Mouse (Mus musculus) cerebellum, postnatal 4 days (tissue): Measurements from ENCODE around the gene Mta1.

Experiments
- DNase-seq, 2 experiments: peaks; one replicate each; pipeline ENCODE4 v3.0.0; 2022; ENCODE audit warnings: low spot score in 2 of 2, mixed read lengths in 1 of 2

Gene Mta1

GRCm38 (mm10) chr12:113148381-113149035 lies 50.4 kb downstream of the Mta1 start:
- no peak for DNase-seq

- DNase-seq, result no peak
Observed at GRCm38 (mm10) chr12:113149341-113149740, 51.3 kb downstream of the Mta1 start.

DNA sequence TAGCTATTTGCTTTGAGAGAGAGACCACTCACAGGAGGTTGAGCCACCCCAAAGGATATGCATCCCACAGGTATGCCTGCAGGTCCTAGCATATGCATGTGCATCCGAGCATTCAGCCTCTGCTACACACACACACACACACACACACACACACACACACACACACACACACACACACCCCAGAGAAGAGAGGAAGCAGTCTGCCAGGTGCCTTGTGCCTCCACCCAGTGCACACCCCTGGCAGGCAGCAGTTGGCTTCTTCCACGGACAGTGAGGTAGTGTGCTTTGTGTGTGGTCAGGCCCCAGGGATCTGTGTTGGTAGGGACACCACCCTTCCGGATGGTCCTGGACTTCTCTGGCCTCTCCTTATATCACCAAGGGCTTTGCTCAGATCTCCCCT lies 51.8 kb downstream of the Mta1 start:
- DNase-seq, result no peak

GRCm38 (mm10) chr12:113150591-113150990 lies 52.5 kb downstream of the Mta1 start:
- DNase-seq, result no peak

DNA sequence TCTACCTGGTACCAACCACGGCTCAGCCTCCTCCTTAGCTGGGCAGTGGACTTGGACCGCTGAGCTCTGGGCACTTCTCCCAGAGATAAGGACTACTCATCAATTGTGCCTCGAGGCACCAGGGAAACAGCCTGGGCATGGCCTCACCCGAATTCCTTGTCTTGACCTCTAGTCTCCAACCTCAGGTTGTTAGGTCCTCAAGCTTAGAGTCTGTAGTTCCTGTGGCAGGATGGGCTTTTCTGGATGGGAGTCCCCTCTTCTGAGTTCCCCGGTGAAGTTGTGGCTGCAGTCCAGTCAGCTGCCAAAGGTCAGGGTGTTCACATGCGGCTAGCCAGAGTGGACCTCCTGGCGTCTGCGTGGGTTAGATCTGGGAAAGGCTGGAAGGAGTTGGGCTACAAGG lies 53.0 kb downstream of the Mta1 start:
- no peak for DNase-seq

DNA sequence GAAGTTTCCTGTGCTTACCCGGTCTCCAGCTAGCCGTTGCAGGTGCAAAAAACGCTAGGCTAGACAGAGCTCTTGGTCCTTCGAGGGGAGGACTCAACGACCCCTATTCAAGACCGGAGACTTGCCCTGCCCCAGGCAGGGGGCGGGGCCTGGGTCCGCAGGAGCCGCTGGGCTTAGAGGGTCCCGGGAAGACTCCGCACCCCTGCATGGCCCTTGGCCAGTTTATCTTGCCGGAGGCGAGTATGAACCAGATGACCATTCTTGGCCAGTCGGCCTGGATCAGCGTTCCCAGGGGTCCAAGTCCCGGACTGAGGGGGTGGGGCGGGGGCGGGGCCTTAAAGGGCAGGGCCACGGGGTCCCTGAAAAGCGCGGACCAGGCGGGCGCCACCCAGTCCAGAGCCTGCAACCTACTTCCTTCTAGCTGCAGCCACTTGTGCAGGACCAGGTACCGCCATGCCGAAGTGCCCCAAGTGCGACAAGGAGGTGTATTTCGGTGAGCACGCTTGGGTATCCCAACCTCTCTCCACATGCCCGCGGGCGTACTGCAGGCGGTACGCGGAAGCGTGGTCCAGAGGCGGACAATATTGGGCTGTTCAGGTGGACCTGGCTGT lies 53.7 kb downstream of the Mta1 start:
- DNase-seq, result no peak

- DNase-seq, result no peak
Observed at GRCm38 (mm10) chr12:113152272-113152661, 54.2 kb downstream of the Mta1 start.

DNA sequence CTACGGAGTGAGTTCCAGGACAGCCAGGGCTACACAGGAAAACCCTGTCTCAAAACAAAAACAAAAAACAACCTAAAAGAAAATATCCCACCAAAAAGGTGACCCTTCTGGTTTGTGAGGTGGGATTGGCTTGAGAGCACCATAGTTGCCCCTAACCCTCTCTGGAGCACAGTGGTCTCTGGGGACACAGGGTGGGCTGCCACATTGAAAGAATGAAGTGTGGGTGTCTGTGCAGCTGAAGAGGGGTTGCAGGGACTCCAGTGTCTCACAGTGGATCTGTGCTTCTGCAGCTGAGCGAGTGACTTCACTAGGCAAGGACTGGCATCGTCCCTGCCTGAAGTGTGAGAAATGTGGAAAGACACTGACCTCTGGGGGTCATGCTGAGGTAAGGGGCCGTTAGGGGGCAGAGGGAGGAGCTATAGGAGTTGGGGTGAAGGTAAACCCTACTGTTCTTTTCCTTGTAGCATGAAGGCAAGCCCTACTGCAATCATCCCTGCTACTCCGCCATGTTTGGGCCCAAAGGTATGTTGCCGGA lies 55.0 kb downstream of the Mta1 start:
- DNase-seq, result no peak

DNA sequence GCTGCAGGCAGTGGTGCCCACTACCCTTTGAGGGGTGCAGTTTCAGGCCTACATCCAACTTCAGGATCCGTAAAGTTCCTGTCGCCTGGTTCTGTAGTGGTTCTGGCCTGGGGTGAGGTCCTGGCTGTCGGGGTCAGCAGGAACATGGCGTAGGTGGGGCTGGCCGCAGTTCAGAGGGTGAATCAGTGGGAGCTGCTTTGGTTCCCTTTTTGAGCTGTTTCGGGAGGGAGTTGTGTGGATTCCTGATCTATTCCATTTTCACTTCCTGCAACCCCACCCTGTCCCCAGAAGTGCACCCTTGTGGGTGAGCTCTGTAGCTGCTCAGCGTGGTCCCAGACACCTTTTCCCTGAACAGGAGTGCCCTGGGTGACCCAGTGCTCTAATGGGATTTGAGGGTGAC lies 55.9 kb downstream of the Mta1 start:
- no peak for DNase-seq

DNA sequence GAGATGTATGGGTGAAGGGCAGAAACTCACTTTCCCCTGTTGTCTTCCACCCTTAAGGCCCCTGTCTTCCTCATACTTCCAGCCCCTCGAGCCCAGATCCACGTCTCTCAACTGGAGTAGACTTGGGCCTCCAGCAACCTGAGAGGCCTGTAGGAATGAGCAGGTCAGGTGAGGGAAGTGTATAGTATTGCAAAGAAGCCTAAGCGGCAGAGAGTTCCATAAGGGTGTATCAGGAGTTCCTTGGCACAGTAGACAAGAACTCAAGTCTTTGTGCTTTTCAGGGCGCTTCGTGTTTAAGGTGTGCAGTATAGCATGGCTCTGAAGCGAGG lies 56.6 kb downstream of the Mta1 start:
- DNase-seq, result no peak

- peak in 1 of 2 experiments; percentile 40 for DNase-seq
Observed at GRCm38 (mm10) chr12:113155076-113155771, 57.1 kb downstream of the Mta1 start.

DNA sequence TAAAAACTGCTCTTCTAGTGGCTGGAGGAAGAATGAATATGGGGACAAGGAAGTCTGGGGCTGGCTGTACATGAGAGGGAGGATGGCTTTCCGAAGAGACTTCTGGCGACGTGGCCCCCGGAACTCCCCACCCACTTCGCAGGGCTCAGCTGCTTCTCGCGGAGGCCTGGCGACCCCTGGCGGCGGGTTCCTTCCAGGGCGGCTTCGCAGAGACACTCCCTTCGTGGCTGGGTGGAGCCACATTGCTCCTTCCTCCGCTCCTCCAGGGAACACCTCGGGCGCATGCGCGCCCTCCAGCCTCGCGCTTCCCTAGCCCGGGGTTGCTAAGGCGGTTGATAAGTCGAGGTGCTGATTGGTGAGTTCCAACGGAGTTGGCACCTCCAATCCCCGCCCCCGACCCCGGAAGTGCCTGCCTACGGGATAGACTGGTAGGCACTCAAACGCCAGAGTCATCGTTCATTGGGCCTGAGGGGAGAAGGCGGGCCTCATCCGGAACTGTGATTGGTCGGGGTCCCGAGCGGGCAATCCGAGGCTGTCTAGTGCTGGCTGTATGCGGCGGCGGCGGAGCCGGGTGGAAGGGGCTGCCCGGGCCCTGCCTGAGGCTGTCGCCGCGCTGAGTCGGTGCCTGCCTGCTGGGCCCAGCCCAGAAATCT lies 57.9 kb downstream of the Mta1 start, which contains the start of gene Tedc1:
TSS of gene Tedc1 (plus strand) at position 535 of the 653 bp plus-strand sequence.
- peak; percentile 99 to 100 for DNase-seq

DNA sequence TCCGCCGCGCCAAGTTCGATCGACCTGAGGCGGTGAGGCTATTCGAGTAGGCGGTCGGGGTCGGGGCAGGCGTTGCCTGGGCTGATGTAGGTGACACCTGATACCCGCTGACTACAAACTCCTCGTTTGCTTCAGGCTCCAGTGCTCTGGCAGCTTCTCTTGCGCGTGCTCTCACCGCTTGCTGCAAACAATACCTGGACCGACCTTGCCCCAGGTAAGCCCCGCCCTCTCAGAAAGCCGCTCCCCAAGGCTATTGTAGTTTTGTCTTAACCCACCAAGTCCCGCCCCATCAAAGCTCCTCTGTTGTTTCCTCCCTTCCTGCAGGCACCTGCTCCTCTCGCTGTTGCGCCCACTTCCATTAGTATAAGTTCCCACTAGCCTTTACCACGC lies 58.5 kb downstream of the Mta1 start:
- DNase-seq, result no peak

- peak in 1 of 2 experiments; percentile 44 for DNase-seq
Observed at GRCm38 (mm10) chr12:113157002-113157401, 58.9 kb downstream of the Mta1 start.

- no peak for DNase-seq
Observed at GRCm38 (mm10) chr12:113157521-113157920, 59.4 kb downstream of the Mta1 start.

DNA sequence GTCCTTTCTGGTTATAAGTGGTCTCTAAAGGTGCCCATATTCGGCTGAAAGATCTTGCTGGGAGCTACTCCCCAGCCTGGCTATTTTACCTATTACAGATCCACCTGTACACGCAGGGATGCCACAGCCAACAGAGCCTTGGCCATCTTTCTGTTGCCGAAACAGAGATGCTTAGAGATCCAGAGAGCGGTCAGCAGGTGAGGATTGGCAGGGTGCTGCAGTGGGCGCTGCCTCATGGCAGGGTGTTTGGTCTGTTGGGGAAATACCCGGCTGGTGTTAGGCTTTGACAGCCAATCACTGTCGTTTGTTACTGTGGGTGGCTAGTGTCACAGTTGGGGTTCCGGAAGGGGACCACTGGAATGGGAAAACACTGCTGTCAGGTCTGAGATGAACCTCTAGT lies 59.9 kb downstream of the Mta1 start:
- no peak for DNase-seq

- DNase-seq, result peak in 1 of 2 experiments; percentile 37
Observed at GRCm38 (mm10) chr12:113163561-113164006, 65.5 kb downstream of the Mta1 start.

DNA sequence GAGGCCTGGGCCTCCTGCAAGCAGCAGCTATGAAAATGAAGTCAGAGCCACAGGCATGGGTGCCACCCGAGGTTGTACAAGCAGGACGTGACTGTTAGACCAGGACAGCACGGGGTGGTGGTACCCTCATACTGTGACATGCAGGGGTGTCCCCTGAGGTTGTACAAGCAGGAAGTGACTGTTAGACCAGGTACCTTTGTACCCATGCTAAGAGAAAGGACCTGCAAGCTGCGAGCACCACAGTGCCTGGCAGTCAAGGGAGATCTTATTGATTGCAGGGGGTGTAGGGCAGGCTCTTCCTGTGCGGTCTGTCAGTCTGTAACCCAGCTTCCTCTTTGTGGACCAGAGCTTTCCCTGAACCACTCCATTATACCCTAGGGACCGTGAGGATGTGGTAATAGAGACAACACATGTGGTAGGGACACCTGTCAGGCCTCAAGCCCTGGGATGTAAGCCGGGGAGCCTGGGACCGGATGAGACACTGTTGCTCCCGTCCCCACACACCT lies 70.0 kb downstream of the Mta1 start:
- DNase-seq, result no peak

DNA sequence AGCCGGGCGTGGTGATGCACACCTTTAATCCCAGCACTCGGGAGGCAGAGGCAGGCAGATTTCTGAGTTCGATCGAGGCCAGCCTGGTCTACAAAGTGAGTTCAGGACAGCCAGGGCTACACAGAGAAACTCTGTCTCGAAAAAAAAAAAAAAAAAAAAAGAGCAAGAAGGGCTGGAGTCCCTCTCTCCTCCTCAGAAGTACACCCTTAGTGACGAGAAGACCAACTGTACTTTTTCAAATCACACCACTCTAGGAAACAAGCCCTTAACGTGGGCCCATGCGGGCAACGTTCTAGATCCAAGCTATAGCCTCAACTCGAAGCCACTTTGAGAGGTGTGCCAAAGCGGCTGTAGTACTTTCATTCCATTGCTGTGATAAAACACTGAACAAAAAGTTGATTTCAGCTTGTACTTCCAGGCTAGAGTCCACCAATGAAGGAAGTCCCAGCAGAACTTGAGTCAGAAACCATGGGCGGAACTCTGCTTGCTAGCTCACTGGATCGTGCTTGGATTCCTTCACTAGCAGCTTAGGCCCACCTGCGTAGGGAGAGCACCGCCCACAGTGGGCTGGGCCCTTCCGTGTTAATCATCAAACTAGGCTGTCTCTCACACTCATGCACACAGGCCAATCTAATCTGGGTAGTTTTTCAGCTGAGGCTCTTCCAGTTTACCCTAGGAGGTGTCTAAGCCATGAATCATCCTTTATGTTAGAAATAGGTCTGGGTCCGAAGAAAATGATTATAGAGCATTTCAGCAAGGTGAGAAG lies 79.1 kb downstream of the Mta1 start:
- DNase-seq, result no peak

DNA sequence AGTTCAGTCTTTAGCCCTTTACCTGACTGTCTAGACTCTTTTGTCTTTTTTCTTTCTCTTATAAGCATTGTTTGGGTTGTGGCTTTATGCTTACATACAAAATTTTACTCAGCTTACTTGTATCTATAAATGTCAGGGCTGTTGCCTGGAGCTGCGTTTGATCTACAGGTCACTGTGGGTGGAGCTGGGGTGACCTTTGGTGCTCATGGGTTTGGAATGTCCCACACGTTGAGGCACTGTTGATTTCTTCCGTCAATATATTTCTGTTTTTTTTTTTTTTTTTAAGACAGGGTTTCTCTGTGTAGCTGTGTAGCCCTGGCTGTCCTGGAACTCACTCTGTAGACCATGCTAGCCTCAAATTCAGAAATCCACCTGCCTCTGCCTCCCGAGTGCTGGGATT lies 82.9 kb downstream of the Mta1 start:
- no peak for DNase-seq

DNA sequence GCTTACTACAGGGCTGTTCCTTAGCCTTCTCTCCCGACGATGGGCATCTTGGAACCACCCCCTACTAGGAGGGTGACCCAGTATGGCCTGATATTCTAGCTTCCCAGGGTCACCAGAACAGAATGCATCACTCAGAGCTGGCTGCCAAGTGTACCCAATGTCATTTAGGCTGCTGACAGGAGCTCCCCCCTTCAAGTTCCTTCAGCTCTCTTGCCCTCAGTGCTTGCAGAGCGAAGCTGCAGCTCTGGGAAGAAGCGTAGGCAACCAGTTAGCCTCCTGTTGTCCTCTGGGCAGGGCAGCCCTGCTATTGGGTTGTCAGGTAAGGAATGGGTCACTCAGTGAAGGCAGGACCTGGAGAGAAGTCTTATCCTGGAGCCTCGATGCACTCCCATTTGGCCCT lies 86.9 kb downstream of the Mta1 start:
- DNase-seq, result no peak
